Mouse (Mus musculus) gastrocnemius, adult 18-20 months (tissue): ENCODE measurements around the gene Polr3g. TPM values are rescaled to one million over a fixed set of nuclear protein-coding genes. Genes with fewer than 3 reads are reported as not detected.
"Not testable (repeated sequence)": the region's sequence is repeated elsewhere in the genome, so short reads cannot be mapped to it uniquely, and the experiment has no call there.

Experiments
- DNase-seq: peaks from one replicate; pipeline ENCODE4 v3.0.0; 2021; ENCODE audit warnings: low spot score
- total RNA-seq, 2 experiments: library from RNA; stranded (reverse); gene quantifications; 2 replicates each; pipeline ENCODE4 v1.2.3; 2021

The Polr3g gene
- total RNA-seq, 2 experiments from 2014 or later, result 1.5 to 1.8 TPM

DNA sequence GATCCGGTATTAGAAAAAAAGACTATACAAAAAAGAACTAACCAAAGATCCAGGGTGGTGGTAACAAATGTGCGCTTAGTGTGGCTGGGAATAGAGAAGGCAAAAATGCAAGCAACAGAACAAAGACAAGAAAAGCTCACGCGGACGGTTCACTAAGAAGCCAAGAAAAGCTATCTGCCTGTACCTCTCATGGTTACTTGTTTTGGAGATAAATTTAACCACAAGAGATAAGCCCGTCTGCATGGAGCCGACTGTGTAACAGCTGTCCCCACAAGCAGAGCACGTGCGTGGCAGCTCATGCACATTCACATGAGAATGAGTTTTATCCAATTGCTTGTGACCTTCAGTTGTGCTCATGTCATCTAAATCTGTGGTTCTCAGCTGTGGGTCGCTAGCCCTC, 20.3 kb downstream of the Polr3g start:
- DNase-seq, result no peak

GRCm38 (mm10) chr13:81689587-81689986, 21.2 kb downstream of the Polr3g start:
- no peak for DNase-seq

- DNase-seq, result no peak
Measured at GRCm38 (mm10) chr13:81684884-81685283, 25.9 kb downstream of the Polr3g start.

- DNase-seq, result no peak
Measured at GRCm38 (mm10) chr13:81684258-81684657, 26.6 kb downstream of the Polr3g start.

DNA sequence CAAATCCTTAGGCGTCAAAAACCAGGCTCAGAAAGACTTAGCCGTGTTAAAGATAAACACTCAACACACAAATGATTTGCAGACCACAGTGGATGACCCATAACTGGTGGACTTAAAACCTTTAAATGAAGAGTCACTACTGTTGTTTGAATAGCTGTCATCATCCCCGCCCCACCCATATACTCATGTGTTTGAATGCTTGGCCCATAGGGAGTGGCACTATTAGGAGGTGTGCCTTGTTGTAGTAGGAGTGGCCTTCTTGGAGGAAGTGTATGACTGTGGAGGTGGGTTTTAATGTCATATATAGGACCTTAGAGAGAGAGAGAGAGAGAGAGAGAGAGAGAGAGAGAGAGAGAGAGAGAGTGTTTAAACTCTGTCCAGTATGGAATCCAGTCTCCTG, 27.7 kb downstream of the Polr3g start:
- no peak for DNase-seq

- DNase-seq, result no peak
Measured at GRCm38 (mm10) chr13:81675333-81675732, 35.5 kb downstream of the Polr3g start.

DNA sequence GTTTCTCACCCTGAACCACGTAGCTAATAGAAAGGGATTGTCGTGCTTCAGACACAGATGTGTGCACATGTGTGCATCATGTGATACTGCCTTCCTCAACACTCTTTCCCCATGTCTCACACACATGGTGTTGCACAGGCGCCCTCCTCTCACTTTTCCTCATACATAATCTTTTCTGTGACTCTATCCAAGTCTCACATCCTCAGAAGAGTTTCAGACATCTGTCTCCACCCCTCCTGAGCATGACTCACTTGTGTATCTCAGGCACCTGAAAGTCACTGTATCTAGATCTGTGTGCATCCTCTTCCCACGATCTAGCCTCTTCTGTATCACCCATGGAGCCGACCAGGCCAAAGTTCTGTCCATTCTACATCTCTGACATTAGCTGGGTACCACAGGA, 43.1 kb downstream of the Polr3g start:
- DNase-seq, result no peak

GRCm38 (mm10) chr13:81664331-81664698, 46.5 kb downstream of the Polr3g start:
- DNase-seq, result peak; percentile 39

- no peak for DNase-seq
Measured at GRCm38 (mm10) chr13:81663566-81664330, 47.1 kb downstream of the Polr3g start.

GRCm38 (mm10) chr13:81658053-81658752, 52.6 kb downstream of the Polr3g start:
- DNase-seq, result no peak

DNA sequence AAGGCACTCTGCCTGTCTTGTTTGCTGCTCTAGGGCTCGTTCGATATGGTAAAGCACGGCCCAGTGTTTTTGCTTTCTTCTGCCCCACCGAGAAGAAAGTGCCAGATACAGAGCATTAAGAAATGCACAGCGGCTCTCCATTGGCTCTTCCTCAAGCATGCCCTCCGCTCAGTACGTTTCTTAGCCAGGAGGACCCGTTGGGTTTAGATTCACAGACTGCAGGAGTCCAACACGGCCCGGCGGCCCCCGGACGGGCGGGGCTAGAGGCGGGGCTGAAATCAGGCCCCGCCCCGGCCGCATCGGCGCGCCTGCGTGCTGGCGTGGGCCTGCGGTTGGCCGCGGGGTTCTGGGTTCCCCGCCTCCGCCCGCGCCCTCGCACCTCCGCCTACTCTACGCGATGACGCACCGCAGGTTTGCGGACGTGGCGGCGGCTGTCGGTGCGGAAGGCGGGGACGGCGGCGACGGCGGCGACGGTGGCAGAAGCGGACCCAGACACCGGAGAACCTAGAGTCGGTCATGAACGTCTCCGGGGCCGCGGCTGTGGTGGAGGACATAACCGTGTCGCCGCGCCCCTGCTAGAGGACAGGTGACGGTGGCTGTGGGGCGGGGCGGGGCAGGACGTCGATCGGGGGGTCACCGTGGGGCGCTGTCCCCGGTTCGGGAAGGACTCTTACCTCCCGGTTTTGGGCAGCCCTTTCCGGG, 53.3 kb downstream of the Polr3g start, which contains the start of gene Lysmd3:
TSS of gene Lysmd3 (plus strand) at position 313 of the 702 bp plus-strand sequence.
- DNase-seq, result peak; percentile 90

DNA sequence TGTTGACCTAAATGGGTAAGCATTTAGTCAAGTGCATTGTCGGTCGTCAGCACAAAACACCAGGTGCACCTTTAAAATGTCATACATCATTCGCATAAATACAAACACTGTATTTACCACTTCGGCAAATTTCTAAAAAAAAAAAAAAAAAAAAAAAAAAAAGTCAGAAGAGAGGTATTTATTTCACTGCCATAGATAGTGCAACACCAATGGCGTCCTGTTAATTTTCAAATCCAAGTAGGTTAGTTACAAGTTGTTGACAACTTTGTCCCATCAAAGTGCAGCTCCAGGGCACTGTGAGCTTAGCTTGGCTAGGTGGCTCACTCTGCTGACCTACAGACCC, 53.8 kb downstream of the Polr3g start:
- no peak for DNase-seq

- no peak for DNase-seq
Measured at GRCm38 (mm10) chr13:81656091-81656850, 54.5 kb downstream of the Polr3g start.

DNA sequence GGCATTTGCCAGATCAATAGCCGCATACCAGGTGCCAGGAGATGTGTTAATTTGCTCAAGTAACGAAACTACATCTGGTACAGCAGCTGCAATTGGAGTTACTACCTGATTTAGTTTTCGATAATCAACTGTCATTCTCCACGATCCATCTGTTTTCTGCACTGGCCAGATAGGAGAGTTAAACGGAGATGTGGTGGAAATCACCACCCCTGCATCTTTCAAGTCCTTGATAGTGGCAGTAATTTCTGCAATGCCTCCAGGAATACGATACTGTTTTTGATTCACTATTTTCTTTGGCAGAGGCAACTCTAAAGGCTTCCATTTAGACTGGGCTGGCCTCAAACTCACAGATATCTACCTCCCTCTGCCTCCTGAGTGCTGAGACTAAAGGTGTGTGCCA, 60.4 kb downstream of the Polr3g start:
- not testable (repeated sequence) for DNase-seq

DNA sequence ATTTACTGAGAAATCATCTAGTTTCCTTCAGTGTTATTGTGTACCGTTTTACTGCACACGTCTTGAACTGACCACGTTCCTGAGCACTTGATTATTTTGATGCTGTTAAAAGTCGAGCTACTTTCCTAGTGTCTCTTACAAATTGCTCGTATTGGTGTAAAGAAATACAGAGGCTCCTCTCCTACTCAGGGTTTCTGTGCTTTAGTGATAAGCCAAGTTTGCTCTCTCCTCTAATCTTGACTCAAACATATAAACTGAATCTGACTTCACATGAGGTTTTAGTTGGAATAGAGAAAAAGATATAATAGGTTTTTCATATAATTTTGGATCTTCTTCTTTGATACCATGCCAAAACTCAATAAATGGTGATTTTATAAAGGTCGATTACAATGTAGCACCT, 64.5 kb downstream of the Polr3g start:
- DNase-seq, result no peak

GRCm38 (mm10) chr13:81644047-81644565, 66.7 kb downstream of the Polr3g start:
- DNase-seq, result no peak

- DNase-seq, result no peak
Measured at GRCm38 (mm10) chr13:81642491-81643149, 68.2 kb downstream of the Polr3g start.

- peak; percentile 24 for DNase-seq
Measured at GRCm38 (mm10) chr13:81641289-81642045, 69.3 kb downstream of the Polr3g start.

GRCm38 (mm10) chr13:81640881-81641280, 69.9 kb downstream of the Polr3g start:
- DNase-seq, result no peak

- DNase-seq, result no peak
Measured at GRCm38 (mm10) chr13:81639624-81640023, 71.2 kb downstream of the Polr3g start.
